Mouse (Mus musculus) lung, embryonic 16.5 days (tissue): ENCODE measurements at regions not wholly inside any gene's neighbourhood (a gene's known extent, or its start where the extent isn't known, plus 50 kb on each side); places are given as distances from the start of the nearest gene placed in this dataset.

ENCODE experiments used
- ATAC-seq: fragments of 200-750 bp; cut with Nextera tagmentation; 2 replicates; pipeline ENCODE4 v1.8.0; 2017; ENCODE audit warnings: low read depth, mild to moderate bottlenecking, moderate library complexity
- H3K27ac ChIP-seq: fragments of 300-500 bp; sonication (generic); 2 replicates; pipeline ENCODE4 v1.5.1; 2014; ENCODE audit warnings: mild to moderate bottlenecking, control low read depth, low read length
- H3K27me3 ChIP-seq: fragments of 300-500 bp; sonication (generic); 2 replicates; pipeline ENCODE4 v1.6.1; 2014; ENCODE audit warnings: low read depth, low read length, mixed read lengths; ENCODE audit not compliant: control insufficient read depth, insufficient read depth
- H3K36me3 ChIP-seq: fragments of 300-500 bp; sonication (generic); 2 replicates; pipeline ENCODE4 v1.6.1; 2014; ENCODE audit warnings: low read length; ENCODE audit not compliant: control insufficient read depth, insufficient read depth
- H3K4me1 ChIP-seq: fragments of 300-500 bp; sonication (generic); replicated peaks from 2 replicates; pipeline ENCODE4 v1.6.1; 2014; ENCODE audit warnings: low read length, mixed read lengths; ENCODE audit not compliant: control insufficient read depth, insufficient read depth
- H3K4me2 ChIP-seq: fragments of 300-500 bp; sonication (generic); 2 replicates; pipeline ENCODE4 v1.6.1; 2014; ENCODE audit warnings: low read depth, low read length, control low read depth
- H3K4me3 ChIP-seq: fragments of 300-500 bp; sonication (generic); 2 replicates; pipeline ENCODE4 v1.5.1; 2014; ENCODE audit warnings: mild to moderate bottlenecking, low read length, control low read depth
- H3K9ac ChIP-seq: fragments of 300-500 bp; sonication (generic); 2 replicates; pipeline ENCODE4 v1.6.1; 2014; ENCODE audit warnings: low read length, control low read depth
- H3K9me3 ChIP-seq: fragments of 300-500 bp; sonication (generic); 2 replicates; pipeline ENCODE4 v1.6.1; 2016; ENCODE audit warnings: low read length; ENCODE audit not compliant: control insufficient read depth
- WGBS: fragments of 180-500 bp; shearing (Covaris S2); extraction: QIAGEN DNeasy Blood & Tissue Kit; methylation state at CpG from one replicate; pipeline ENCODE4 v1.1.7; 2014; 5-methylcytosine and 5-hydroxymethylcytosine counted together

- Histone ChIP-seq H3K36me3 (no peaks in the 10 kb centered on the region), H3K4me3 (no peak overlapping the region), H3K27me3 (no peaks in the 10 kb centered on the region), H3K9ac (no peak overlapping the region), H3K27ac (no peak overlapping the region), H3K4me2 (no peak overlapping the region), H3K4me1 (no peaks in the 10 kb centered on the region), H3K9me3 (no peaks in the 10 kb centered on the region)
- WGBS = 66% methylated on average over 4 of the region's 4 CpGs
- ATAC-seq = no peak
Observed at GRCm38 (mm10) chr9:84370260-84370659, 445.3 kb downstream of the Bckdhb start.

GRCm38 (mm10) chr9:84375746-84376145 is 450.8 kb downstream of the Bckdhb start:
- Histone ChIP-seq H3K4me2 (no peak overlapping the region), H3K36me3 (no peaks in the 10 kb centered on the region), H3K27me3 (no peaks in the 10 kb centered on the region), H3K4me3 (no peak overlapping the region), H3K4me1 (no peaks in the 10 kb centered on the region), H3K9ac (no peak overlapping the region), H3K9me3 (no peaks in the 10 kb centered on the region), H3K27ac (no peak overlapping the region)
- ATAC-seq = no peak
- WGBS = 61% methylated on average over 2 of the region's 2 CpGs

GRCm38 (mm10) chr9:84376621-84377020 is 451.7 kb downstream of the Bckdhb start:
- Histone ChIP-seq H3K9ac (no peak overlapping the region), H3K36me3 (no peaks in the 10 kb centered on the region), H3K27ac (no peak overlapping the region), H3K4me2 (no peak overlapping the region), H3K27me3 (no peaks in the 10 kb centered on the region), H3K4me3 (no peak overlapping the region), H3K9me3 (no peaks in the 10 kb centered on the region), H3K4me1 (no peaks in the 10 kb centered on the region)
- WGBS = 90% methylated on average over 6 of the region's 6 CpGs
- no peak for ATAC-seq

- Histone ChIP-seq H3K27ac (no peak overlapping the region), H3K4me3 (no peak overlapping the region), H3K4me2 (no peak overlapping the region), H3K9ac (no peak overlapping the region), H3K9me3 (no peaks in the 10 kb centered on the region), H3K36me3 (no peaks in the 10 kb centered on the region), H3K4me1 (no peaks in the 10 kb centered on the region), H3K27me3 (no peaks in the 10 kb centered on the region)
- no peak for ATAC-seq
Observed at GRCm38 (mm10) chr9:84381942-84382341, 457.0 kb downstream of the Bckdhb start.

- Histone ChIP-seq H3K27me3 (no peaks in the 10 kb centered on the region), H3K4me2 (no peak overlapping the region), H3K9me3 (no peaks in the 10 kb centered on the region), H3K4me3 (no peak overlapping the region), H3K4me1 (0 out of 2 replicates have a peak, but pooled peaks cover 2% of the 10 kb centered on the region), H3K9ac (no peak overlapping the region), H3K36me3 (no peaks in the 10 kb centered on the region), H3K27ac (no peak overlapping the region)
- ATAC-seq = no peak
- WGBS = 84% methylated on average over 3 of the region's 3 CpGs
Observed at GRCm38 (mm10) chr9:84389831-84390230, 464.9 kb downstream of the Bckdhb start.

- no peak overlapping the region for H3K4me3 ChIP-seq
- H3K27ac ChIP-seq = no peak overlapping the region
- no peak overlapping the region for H3K9ac ChIP-seq
- H3K27me3 ChIP-seq = no peaks in the 10 kb centered on the region
- ATAC-seq = peak; percentile 95
- 57% methylated on average over 3 of the region's 3 CpGs for WGBS
- no peaks in the 10 kb centered on the region for H3K9me3 ChIP-seq
- no peaks in the 10 kb centered on the region for H3K36me3 ChIP-seq
- H3K4me1 ChIP-seq = 0 out of 2 replicates have a peak, but pooled peaks cover 2% of the 10 kb centered on the region
- H3K4me2 ChIP-seq = no peak overlapping the region
Observed at GRCm38 (mm10) chr9:84394536-84395314, 469.8 kb downstream of the Bckdhb start.

- Histone ChIP-seq H3K9me3 (no peaks in the 10 kb centered on the region), H3K4me1 (no peaks in the 10 kb centered on the region), H3K9ac (no peak overlapping the region), H3K4me3 (no peak overlapping the region), H3K36me3 (no peaks in the 10 kb centered on the region), H3K27me3 (no peaks in the 10 kb centered on the region), H3K27ac (no peak overlapping the region), H3K4me2 (no peak overlapping the region)
- ATAC-seq = no peak
- 35% methylated on average over 3 of the region's 3 CpGs for WGBS
Observed at GRCm38 (mm10) chr9:84399481-84399880, 474.5 kb downstream of the Bckdhb start.

GRCm38 (mm10) chr9:84408260-84409203 is 483.6 kb downstream of the Bckdhb start:
- 39% methylated on average over 10 of the region's 10 CpGs for WGBS
- Histone ChIP-seq H3K27me3 (no peaks in the 10 kb centered on the region), H3K4me1 (no peaks in the 10 kb centered on the region), H3K9ac (no peak overlapping the region), H3K4me2 (no peak overlapping the region), H3K27ac (no peak overlapping the region), H3K36me3 (no peaks in the 10 kb centered on the region), H3K4me3 (no peak overlapping the region), H3K9me3 (no peaks in the 10 kb centered on the region)
- ATAC-seq = no peak
